Mouse (Mus musculus): Measurements from ENCODE around the gene Fam89a.

The Fam89a gene

GRCm38 (mm10) chr8:124754101-124754791 lies 2.6 kb upstream of the Fam89a start:
- ATAC-seq (ENCODE audit: low TSS enrichment): peak; percentile 27; the same call in 1 of the 2 replicates

DNA sequence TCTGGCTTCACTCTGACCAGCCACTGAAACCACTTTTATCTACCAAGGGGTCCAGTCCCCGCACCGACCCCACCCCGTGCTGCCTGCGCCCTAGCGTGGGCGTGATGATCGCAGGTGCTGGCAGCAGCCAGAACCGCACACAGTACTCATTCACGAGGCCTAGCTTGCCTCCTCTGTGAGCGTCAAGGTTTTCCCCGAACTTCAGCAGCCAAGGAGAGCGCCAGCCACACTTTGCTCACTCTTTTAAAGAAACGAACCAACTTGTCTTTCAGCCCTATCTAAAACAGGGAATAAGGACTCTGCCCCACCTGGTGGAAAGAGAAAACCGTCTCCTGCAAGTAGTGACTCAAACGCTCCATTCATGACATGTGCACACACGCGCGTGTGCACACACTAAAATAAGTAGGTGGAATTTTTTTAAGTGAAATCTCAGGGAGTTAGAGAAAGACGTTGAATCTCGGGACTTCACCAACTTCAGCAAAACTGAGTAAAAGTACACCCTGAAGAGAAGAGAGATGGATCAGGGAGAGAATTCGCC lies 762 bp upstream of the Fam89a start:
- no peak for ATAC-seq (ENCODE audit: low TSS enrichment)

DNA sequence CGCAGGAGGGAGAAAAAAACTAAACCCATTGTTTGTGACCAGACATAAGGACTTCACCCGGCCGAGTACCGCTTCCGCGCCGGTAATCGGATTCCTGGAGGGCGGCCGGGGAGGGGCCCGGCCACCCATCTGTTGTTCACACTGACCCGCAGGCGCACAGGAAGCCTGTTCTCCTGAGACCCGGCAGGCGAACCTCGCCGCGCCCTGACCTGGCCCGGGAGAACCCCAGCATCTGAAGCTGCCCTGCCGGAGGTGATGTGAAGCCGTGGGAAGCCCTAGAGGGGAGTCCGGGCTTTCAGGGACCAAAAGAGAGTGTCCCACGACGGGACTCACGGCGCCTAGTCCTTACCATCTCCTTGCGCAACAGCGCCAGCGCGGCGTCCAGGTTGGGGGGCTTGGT lies 441 bp downstream of the Fam89a start:
- no peak for ATAC-seq (ENCODE audit: low TSS enrichment)

DNA sequence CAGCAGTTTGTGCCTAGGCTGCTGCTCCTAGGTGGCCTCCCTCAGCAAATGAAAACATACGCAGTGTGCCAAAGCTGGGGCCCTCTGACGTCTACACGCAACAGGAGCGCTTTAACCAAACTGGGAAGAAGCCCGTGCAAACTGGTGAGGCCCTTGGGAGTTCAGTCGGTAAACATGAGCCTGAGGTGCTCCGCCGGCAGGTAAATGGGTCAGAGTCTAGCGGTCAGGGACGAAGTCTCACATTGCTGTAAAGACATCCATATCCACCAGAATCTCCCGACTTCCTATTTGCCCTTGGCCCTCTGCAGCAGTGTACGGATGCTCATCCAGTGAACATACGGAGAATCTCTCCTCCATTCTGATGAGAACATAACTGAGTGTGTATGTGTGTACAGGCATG lies 5.0 kb downstream of the Fam89a start:
- no peak for ATAC-seq (ENCODE audit: low TSS enrichment)

- ATAC-seq (ENCODE audit: low TSS enrichment): no peak
These were observed 12.4 kb downstream of the Fam89a start for GRCm38 (mm10) chr8:124739268-124739667.

GRCm38 (mm10) chr8:124735371-124735911 lies 16.2 kb downstream of the Fam89a start:
- no peak for ATAC-seq (ENCODE audit: low TSS enrichment)

DNA sequence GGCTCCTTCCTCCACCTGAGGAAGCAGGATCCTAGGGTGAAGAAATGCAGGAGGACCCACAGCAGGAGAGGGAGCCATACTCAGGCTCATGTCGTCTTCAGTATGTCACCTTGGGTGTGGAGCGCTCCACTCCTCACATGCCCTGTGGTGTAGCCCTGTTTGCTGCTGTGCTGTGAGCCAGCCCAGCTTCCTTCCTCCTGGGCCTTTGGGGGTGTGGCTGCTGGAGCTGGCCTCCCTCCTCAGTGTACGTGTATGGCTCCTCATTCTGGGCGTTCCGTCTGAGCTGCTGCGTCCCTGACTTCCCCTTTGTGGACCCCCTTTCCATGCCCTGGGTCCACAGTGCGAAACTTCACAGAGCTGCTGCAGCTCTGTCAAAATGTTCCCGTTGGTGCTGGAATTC lies 18.8 kb downstream of the Fam89a start:
- ATAC-seq (ENCODE audit: low TSS enrichment): no peak

DNA sequence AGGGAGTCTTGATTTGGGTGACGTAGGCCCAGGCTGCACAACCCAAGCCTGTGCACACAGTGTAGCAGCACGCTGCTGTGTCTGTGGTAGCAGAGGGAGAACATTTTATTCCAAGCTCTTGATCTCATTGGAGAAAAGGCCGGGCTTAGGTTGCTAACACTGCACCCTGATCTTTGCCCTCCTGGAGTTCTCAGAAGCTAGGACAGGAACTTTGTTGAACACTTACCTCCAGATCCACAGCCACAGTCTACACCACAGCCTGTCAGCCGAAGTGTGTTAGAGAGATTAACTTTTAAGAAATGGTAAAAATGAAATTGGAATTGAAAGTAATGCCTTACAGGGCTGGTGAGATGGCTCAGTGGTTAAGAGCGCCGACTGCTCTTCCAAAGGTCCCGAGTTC lies 27.3 kb downstream of the Fam89a start:
- ATAC-seq (ENCODE audit: low TSS enrichment): no peak

DNA sequence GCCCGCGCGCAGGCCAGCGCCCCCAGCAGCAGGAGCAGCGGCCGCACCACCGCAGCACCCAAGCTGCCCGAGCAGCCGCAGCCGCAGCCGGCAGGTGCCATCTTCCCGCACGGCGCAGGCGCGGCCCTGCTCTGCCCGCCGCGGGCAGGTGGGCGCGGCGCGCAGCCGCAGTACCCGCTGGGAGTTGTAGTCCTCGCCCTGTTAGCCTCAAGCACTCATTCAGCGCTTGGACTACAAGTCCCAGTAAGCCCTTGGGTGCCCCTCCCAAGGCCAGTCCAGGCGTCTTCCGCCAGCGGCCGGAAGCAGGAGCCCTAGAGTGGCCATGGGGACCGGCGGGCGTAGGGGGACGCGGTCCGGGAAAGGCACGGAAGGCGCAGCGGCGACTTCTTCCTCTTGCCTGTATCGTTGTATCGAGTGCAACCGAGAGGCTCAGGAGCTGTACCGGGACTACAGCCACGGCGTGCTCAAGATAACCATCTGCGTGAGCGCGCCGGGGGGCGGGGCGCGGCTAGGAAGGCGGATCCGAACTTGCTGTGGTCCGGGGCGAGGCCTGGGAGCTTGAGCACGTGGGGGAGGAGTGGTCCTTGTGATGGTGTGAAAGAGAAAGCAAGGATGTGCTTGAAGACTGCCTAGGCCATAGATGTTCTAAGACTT lies 29.6 kb downstream of the Fam89a start, which contains the start of the genes Ttc13 and Arv1:
TSS of gene Ttc13 (minus strand) at position 122 of the 654 bp plus-strand sequence.
TSS of gene Arv1 (plus strand) at position 278 of the 654 bp plus-strand sequence.
- ATAC-seq (ENCODE audit: low TSS enrichment): peak; percentile 99

GRCm38 (mm10) chr8:124720938-124721861 lies 30.4 kb downstream of the Fam89a start:
- ATAC-seq (ENCODE audit: low TSS enrichment): peak; percentile 49

GRCm38 (mm10) chr8:124720133-124720532 lies 31.5 kb downstream of the Fam89a start:
- ATAC-seq (ENCODE audit: low TSS enrichment): no peak

DNA sequence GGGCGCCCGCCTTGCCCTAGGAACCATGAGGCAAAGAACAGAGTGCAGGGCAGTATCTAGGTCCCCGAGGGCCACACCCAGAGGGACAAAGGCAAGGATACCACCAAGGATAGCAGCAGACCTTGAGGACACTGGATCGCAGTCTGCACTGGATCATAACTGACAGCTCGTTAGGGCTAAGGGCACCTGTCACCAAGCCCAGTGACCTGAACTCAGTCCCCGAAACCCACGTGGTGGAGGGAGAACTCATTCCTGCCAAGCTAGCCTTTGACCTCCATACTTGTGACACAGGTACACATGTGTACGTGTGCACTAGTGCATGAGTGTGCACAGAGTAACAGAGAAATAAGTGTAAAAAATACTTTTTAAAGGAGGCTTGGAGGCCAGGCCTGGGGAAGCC lies 35.9 kb downstream of the Fam89a start:
- no peak for ATAC-seq (ENCODE audit: low TSS enrichment)

DNA sequence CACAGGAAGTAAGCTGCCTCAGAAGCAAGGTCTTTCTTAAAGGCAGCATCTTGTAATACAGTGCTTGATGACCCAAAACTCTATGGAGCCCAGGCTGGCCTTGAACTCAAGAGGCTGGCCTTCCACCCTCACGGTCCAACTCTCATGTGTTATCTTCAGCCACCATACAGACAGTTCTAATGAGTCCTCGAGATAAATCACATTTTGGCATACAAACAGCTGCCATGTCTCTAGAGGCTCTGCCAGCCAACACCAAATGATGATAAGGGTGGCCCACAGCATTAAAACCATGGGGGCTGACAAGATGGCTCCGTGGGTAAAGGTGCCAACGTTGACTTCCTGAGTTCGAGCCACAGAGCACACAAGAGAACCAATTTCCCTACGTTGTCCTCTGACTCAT lies 38.4 kb downstream of the Fam89a start:
- ATAC-seq (ENCODE audit: low TSS enrichment): no peak

DNA sequence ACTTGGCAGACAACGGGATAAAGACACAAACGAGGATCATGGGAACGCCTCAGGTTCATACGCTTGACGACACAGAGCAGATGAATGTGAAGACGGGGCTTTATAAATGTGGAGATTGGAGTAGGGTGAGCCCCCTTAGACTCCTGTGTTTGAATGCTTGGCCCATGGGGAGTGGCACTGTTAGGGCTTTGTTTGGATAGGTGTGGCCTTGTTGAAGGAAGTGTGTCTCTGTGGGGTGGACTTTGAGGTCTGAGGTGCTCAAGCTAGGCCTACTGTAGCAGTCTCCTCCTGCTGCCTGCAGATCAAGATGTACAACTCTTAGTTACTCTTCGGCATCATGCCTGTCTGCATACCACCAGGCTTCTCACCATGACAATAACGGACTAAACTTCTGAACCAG lies 45.8 kb downstream of the Fam89a start:
- ATAC-seq (ENCODE audit: low TSS enrichment): no peak

- ATAC-seq (ENCODE audit: low TSS enrichment): no peak
These were observed 47.3 kb downstream of the Fam89a start for GRCm38 (mm10) chr8:124704376-124704775.

DNA sequence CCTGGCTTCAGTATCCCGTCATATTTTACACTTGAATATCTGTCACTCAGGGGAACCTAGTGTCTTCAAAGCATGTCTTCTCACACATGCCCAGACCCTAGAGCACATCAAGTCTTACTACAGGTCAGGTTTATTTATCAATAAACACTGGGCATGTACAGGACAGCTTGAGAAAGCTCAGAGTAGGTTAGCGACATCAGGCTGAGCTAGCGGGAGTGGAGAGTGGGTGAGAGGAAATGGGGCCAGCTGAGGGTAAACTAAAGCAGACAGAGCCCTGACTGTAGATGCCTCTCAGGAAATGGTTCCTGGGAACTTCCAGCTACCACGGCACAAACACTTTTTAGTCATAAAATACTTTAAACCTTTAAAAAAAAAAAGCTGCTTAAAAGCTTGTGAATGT lies 48.1 kb downstream of the Fam89a start:
- no peak for ATAC-seq (ENCODE audit: low TSS enrichment)

- peak; percentile 91 for ATAC-seq (ENCODE audit: low TSS enrichment)
These were observed 49.4 kb downstream of the Fam89a start for GRCm38 (mm10) chr8:124702183-124702582.

- ATAC-seq (ENCODE audit: low TSS enrichment): no peak
These were observed 50.6 kb downstream of the Fam89a start for GRCm38 (mm10) chr8:124701023-124701422.

GRCm38 (mm10) chr8:124700271-124700670 lies 51.4 kb downstream of the Fam89a start:
- no peak for ATAC-seq (ENCODE audit: low TSS enrichment)

- no peak for ATAC-seq (ENCODE audit: low TSS enrichment)
These were observed 56.1 kb downstream of the Fam89a start for GRCm38 (mm10) chr8:124695424-124696100.

DNA sequence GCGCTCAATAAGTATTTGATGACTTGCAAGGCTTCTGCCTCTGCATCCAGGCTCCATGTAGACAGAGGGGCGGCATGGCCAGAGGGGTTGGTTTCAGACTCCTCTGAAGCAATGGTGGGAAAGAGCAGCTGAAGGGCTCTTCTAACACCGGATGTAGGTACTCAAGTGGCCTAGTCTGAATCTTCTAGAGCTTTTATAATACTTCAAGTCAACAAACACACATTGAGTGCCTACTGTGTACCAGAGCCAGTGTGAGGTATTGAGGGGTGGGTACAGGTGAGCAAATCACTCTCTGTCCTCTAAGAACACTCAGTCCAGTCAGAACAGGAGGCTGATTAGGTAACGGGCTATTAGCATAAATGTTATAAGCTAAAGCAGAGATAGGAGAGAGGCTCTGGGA lies 59.9 kb downstream of the Fam89a start:
- ATAC-seq (ENCODE audit: low TSS enrichment): no peak
